Mouse (Mus musculus) kidney, adult 18-20 months (tissue): ENCODE data around the gene Batf.
"Not testable (repeated sequence)": the region's sequence is repeated elsewhere in the genome, so short reads cannot be mapped to it uniquely, and the experiment has no call there.

Experiments
- DNase-seq: peaks from one replicate; pipeline ENCODE4 v3.0.0; 2021

Gene Batf

GRCm38 (mm10) chr12:85686466-85687216 lies at the start of gene Batf:
Gene Batf, plus strand, starts transcription at chr12:85686669.
- no peak for DNase-seq

GRCm38 (mm10) chr12:85637932-85638331 lies 48.5 kb upstream of the Batf start:
- DNase-seq: no peak

DNA sequence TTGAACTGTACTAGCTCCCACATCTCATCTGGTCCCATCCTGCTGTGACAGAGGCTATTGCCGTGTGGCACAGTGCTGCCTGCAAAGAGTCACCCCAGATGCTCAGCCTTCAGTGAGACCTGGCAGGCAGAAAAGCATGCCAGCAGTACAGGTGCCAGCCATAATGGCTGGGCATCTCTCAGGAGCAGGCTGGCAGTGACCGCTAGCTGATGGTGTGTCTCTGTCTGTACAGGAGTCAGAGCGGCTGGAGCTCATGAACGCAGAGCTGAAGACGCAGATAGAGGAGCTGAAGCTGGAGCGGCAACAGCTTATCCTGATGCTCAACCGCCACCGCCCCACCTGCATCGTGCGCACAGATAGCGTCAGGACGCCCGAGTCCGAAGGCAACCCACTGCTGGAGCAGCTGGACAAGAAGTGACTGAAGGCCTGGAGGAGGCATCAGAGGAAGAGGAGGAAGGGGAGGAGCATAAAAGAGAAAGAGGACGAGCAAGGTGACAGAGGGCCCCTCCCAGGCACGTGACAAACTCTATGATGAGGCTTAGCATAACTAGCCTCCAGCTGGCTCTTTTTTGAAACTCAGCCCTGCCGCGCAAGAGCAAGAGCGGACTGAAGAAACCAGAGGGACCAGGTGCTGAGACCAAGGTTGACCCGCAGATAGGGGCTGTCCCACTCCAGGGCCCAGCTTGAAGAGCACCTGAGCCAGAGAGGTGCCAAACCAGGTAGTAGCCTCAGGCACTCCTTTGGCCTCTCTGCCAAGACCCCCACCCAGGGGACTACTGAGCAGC lies 47.7 kb upstream of the Batf start:
- no peak for DNase-seq

DNA sequence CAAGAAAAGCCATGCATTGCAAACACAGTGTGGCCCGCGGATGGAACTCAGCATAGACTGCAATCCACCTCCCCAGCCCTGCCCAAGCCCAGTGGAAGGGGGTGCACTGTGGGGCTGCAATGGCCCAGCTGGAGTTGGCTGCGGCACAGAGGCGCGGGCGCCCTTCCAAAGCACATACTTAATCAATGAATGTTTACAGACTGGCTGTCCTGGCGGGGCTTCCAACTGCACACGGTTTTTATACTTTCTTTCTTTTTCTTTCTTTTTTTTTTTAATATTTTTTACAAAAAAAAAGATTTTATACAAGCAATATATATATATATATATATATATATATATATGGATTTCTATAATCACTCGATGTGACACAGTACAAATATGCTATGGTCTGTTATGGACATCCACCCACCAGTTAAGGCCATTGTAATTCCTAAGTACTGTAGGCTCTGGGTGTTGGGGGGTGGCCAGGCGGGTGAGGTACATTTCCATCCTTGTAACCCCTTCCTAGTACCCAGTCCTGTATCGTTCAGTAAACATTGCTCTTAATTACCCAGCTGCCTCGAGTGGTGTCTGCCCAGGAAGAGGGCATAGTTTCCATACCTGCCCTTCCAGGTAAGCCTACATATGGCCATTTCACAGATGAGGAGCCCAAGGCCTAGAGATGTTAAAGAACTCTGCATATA lies 47.0 kb upstream of the Batf start:
- peak; percentile 47 for DNase-seq

DNA sequence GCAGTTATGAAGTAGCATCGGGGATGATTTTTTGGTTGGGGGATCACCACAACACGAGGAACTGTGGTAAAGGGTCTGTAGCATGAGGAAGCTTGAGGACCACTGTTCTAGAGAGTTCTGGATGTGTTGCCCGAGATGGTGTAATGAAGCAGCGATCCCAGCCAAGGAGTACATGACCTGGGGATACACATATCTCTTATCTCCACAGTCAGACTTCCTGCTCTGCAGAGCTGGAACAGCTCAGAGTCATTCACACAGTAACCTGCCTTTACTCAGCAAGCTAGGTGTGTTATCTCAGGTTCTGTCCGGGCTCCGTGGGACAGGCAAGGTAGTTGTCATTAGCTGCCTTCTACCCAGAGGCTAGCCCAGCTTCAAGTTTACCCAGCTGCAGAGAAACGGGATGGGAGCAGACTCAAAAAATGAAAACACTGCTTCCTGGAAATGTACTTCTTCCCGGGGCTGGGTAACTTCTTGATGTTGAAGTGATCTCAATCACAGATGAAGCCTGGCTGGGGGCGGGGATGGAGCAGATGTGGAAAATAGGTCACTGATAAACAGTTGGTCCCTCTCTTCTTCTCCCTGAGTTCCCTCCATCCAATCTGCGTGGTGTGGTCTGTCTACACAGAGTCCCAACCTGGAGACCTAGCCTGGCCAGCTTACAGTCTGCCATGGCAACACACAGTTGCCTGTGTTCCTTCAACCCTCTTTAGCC lies 45.5 kb upstream of the Batf start:
- DNase-seq: no peak

- DNase-seq: no peak
These were observed 44.9 kb upstream of the Batf start for GRCm38 (mm10) chr12:85641564-85641931.

GRCm38 (mm10) chr12:85643735-85644134 lies 42.7 kb upstream of the Batf start:
- no peak for DNase-seq

DNA sequence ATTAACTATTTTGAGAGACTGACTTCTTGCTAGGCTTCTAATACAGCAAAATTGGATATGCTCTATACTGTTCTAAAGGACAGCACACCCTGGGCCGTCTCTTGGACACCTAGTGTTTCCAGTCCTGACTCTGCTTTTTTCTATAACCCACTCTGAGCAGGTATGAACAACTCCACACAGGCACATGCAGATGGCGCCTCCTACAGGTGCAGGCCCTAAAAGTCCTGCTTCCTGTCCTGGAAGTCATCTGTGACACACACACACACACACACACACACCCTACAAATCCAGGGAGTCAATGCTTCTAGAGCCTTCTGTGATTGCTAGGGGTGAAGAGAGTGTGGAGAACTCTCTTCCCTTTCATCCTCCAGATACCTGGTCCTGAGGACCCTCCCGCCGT lies 40.8 kb upstream of the Batf start:
- peak; percentile 62 for DNase-seq

- peak; percentile 35 for DNase-seq
These were observed 39.1 kb upstream of the Batf start for GRCm38 (mm10) chr12:85647346-85647745.

GRCm38 (mm10) chr12:85647955-85648354 lies 38.5 kb upstream of the Batf start:
- no peak for DNase-seq

- no peak for DNase-seq
These were observed 27.1 kb upstream of the Batf start for GRCm38 (mm10) chr12:85659319-85659718.

GRCm38 (mm10) chr12:85660855-85661254 lies 25.6 kb upstream of the Batf start:
- no peak for DNase-seq

GRCm38 (mm10) chr12:85662232-85662631 lies 24.2 kb upstream of the Batf start:
- DNase-seq: not testable (repeated sequence)

DNA sequence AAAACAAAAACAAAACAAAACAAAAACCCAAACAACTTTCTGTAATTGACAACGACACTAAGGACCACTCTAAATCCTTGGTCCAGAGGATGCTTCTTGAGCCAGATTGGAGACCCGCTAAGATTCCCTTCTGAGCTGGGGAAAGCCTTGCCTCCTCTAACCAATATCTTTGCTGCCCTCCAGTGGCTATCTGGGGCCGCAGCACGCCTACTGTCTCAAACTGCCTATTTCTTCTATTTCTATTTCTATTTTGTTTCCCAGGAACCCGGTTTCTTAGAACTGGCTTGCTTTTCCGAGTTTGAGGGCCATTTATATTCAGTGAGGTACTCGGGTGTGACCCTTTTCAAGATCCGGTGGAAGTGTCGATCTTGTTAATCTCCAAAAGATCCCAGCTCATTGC lies 23.6 kb upstream of the Batf start:
- peak; percentile 79 for DNase-seq

DNA sequence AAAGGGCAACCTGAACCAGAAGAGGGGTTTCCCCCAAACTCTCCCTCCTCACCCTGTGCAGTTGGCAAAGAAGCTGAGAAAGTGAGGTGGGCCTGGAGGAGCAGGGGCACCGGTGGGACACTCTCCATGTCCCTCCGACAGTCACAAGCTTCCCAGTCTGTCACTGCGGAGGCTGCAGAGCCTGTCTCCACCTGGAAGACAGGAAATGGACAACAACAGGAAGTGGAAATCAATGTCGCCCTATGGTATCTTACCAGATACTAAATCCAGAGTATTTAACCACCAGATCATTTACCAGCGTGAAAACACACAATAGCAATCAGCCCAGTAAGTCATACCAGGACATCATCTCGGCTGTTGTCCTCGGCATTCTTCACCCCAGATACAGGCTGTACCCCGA lies 20.4 kb upstream of the Batf start:
- no peak for DNase-seq

DNA sequence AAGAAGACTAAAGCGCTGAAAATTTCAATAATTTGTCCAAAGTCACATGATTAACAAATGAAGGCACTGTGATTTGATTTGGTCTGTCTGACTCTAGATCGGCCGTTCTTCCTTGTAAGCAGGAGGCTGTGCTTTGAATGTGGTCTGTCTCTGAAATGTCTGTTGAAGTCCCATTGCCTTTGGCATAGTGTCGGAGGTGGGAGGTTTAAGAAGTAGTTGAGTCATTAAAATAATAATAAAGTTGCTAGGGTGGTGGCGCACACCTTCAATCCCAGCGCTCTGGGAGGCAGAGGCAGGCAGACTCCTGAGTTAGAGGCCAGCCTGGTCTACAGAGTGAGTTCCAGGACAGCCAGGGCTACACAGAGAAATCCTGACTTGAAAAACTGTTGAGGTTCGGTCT lies 19.4 kb upstream of the Batf start:
- no peak for DNase-seq

GRCm38 (mm10) chr12:85668696-85669095 lies 17.8 kb upstream of the Batf start:
- DNase-seq: no peak

- DNase-seq: no peak
These were observed 16.4 kb upstream of the Batf start for GRCm38 (mm10) chr12:85670080-85670479.

- DNase-seq: no peak
These were observed 12.6 kb upstream of the Batf start for GRCm38 (mm10) chr12:85673914-85674313.

- DNase-seq: no peak
These were observed 7.4 kb upstream of the Batf start for GRCm38 (mm10) chr12:85679117-85679516.

GRCm38 (mm10) chr12:85679808-85680207 lies 6.7 kb upstream of the Batf start:
- DNase-seq: no peak

- DNase-seq: no peak
These were observed 4.1 kb upstream of the Batf start for GRCm38 (mm10) chr12:85682328-85682727.
